8 mouse cellular contexts compared by ENCODE assay signal in the genomic region with DNA sequence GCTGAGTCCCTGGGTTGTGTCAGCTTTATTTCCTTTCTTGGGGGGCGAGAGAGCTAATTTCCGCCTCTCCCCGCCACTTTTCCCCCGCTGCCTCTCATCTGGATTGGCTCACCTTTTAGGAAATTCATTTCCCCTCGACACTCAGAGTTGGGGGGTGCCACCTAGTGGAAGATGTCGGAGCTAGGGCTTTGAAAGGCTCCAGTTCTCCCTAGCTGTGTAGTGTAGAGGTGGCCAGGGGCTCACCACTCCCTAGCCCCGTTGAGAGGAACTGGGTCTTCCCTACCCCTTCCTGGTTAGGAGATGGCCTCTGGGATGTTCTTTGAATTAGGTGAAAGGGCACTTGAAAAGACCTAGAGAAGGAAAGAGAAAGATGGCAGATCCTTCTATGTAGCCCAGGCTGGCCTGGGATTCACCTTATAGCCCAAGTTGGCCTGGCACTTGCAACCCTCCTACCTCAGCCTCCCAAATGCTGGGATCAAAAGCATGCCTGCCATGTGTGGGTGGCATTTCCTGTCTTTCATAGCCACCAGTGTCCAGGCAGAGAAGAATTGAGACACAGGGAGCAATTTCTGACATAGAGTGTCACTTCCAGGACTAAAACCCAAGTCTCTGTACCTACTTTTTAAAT. TPM values are rescaled to one million over a fixed set of nuclear protein-coding genes. Genes with fewer than 3 reads are reported as not detected.
DNase-seq lines count a peak whose midpoint lies in the region; ATAC-seq and TF ChIP-seq lines count a peak whose summit lies in the region.

No protein-coding gene starts in this region.

- H3K4me3 ChIP-seq in G1E (ENCODE audit: low read depth, low read length) = peak overlapping the region; percentile 72
- peak overlapping the region; percentile 61 for H3K4me3 ChIP-seq in forebrain, embryonic 13.5 days

- peak overlapping the region; percentile 68 for H3K27ac ChIP-seq in forebrain, embryonic 13.5 days

- H3K36me3 ChIP-seq in G1E (replicated peaks) = peaks cover 31% of the 10 kb centered on the region
- peaks cover 17% of the 10 kb centered on the region for H3K36me3 ChIP-seq in forebrain, embryonic 13.5 days (ENCODE audit: poor library complexity, severe bottlenecking)

- peak; percentile 73 for DNase-seq in G1E (ENCODE audit: low spot score)
- DNase-seq in c-Kit-positive CD71-positive TER-119-negative erythroid progenitor cells, embryonic 14.5 days (ENCODE audit: low read depth) = peak; percentile 84
- peak; percentile 63 for DNase-seq in heart, postnatal 25 days (ENCODE audit: low spot score)
- peak; percentile 72 to 91 for DNase-seq in layer of hippocampus, adult 18-20 months (ENCODE audit: low spot score in 2 of 2)
- DNase-seq in lung, postnatal 10 days = peak; percentile 92
- DNase-seq in retina, postnatal 7 days (ENCODE audit: low read depth, low spot score) = peak; percentile 64
- no peak for DNase-seq in ovary, adult 18-20 months (ENCODE audit: low spot score)

- intact Hi-C loops in heart, postnatal 25 days (cut with DNase I) = loop anchor here (2.0 to 5.0 kb wide), 2 partner anchors 122 to 214 kb away; no protein-coding TSS in a partner anchor

- peaks cover 36% of the 10 kb centered on the region for H3K4me1 ChIP-seq in G1E (ENCODE audit: insufficient read depth, low read depth, low read length)
- H3K4me1 ChIP-seq in forebrain, embryonic 13.5 days = peaks cover 34% of the 10 kb centered on the region

- peak overlapping the region; percentile 66 for H3K9ac ChIP-seq in forebrain, embryonic 13.5 days

- H3K9me3 ChIP-seq in G1E (replicated peaks) = no peaks in the 10 kb centered on the region
- H3K9me3 ChIP-seq in forebrain, embryonic 13.5 days (replicated peaks) = no peaks in the 10 kb centered on the region

- peak overlapping the region; percentile 93 for H3K4me2 ChIP-seq in forebrain, embryonic 13.5 days

- WGBS in forebrain, embryonic 13.5 days = 0% methylated on average over 7 of the region's 7 CpGs

- TF ChIP-seq CTCF in G1E (IDR thresholded peaks at IDR 0.05; ENCODE audit: low read depth, low read length) = peak; percentile 60

- peaks cover 27% of the 10 kb centered on the region for H3K27me3 ChIP-seq in G1E (ENCODE audit: insufficient read depth, low read length)
- H3K27me3 ChIP-seq in forebrain, embryonic 13.5 days = peaks cover 11% of the 10 kb centered on the region; the same call in 1 of the 2 replicates

- ATAC-seq in G1E (ENCODE audit: extremely low read depth, insufficient number of reproducible peaks, low FRiP score, poor library complexity, severe bottlenecking) = no peak
- peak; percentile 52 for ATAC-seq in forebrain, embryonic 13.5 days

RNA-seq across cellular contexts. Expression of gene Grn, which starts 1.0 kb away (rescaled TPM):
- total RNA-seq in G1E (2014; fragmentation: Nextera tagmentation) (45.8 and 46.0 TPM in 2 replicates), G1E (2017) (52.4 and 65.8 TPM in 2 replicates)
- polyA plus RNA-seq in G1E (2012) = 13.2 and 21.1 TPM in 2 replicates
- polyA plus RNA-seq in forebrain, embryonic 13.5 days (2015; fragmentation: Nextera tagmentation; extraction: Ambion mirVana) = 49.5 and 53.9 TPM in 2 replicates
- 100 to 1,000 TPM; 101 to 104 TPM for total RNA-seq in heart, postnatal 25 days (2021)
- total RNA-seq in layer of hippocampus, adult 18-20 months (2021) = 10 to 100 TPM; 62.4 to 64.6 TPM

RNA-seq across cellular contexts. Expression of gene Fam171a2, which starts 16.4 kb away (rescaled TPM):
- total RNA-seq in G1E (2014; fragmentation: Nextera tagmentation) = not detected in 2 replicates
- 0.05 TPM in 1 of 2 replicates, not detected in the other for total RNA-seq in G1E (2017)
- 0.08 and 0.16 TPM in 2 replicates for polyA plus RNA-seq in G1E (2012)
- 8.5 and 9.3 TPM in 2 replicates for polyA plus RNA-seq in forebrain, embryonic 13.5 days (2015; fragmentation: Nextera tagmentation; extraction: Ambion mirVana)
- 1 to 10 TPM; 5.8 to 6.5 TPM for total RNA-seq in heart, postnatal 25 days (2021)
- total RNA-seq in layer of hippocampus, adult 18-20 months (2021) = 100 to 1,000 TPM; 106 to 111 TPM

RNA-seq across cellular contexts. Expression of gene Slc25a39, which starts 23.4 kb away (rescaled TPM):
- total RNA-seq in G1E (2014; fragmentation: Nextera tagmentation) = 205 TPM in 2 replicates
- total RNA-seq in G1E (2017) = 55.3 and 55.9 TPM in 2 replicates
- polyA plus RNA-seq in G1E (2012) = 230 and 231 TPM in 2 replicates
- 157 and 159 TPM in 2 replicates for polyA plus RNA-seq in forebrain, embryonic 13.5 days (2015; fragmentation: Nextera tagmentation; extraction: Ambion mirVana)
- total RNA-seq in heart, postnatal 25 days (2021) = 100 to 1,000 TPM; 163 to 175 TPM
- 10 to 100 TPM; 62.9 to 64.5 TPM for total RNA-seq in layer of hippocampus, adult 18-20 months (2021)

RNA-seq across cellular contexts. Expression of gene Rundc3a, which starts 37.9 kb away (rescaled TPM):
- total RNA-seq in G1E (2014; fragmentation: Nextera tagmentation) (not detected in 2 replicates), G1E (2017) (0.16 TPM in 1 of 2 replicates, not detected in the other)
- not detected in 2 replicates for polyA plus RNA-seq in G1E (2012)
- polyA plus RNA-seq in forebrain, embryonic 13.5 days (2015; fragmentation: Nextera tagmentation; extraction: Ambion mirVana) = 93.9 and 94.8 TPM in 2 replicates
- not detected for total RNA-seq in heart, postnatal 25 days (2021)
- total RNA-seq in layer of hippocampus, adult 18-20 months (2021) = 100 to 1,000 TPM; 489 to 499 TPM

RNA-seq across cellular contexts. Expression of gene Itga2b, which starts 38.8 kb away (rescaled TPM):
- 27.3 and 37.6 TPM in 2 replicates for total RNA-seq in G1E (2014; fragmentation: Nextera tagmentation)
- 72.3 and 76.1 TPM in 2 replicates for total RNA-seq in G1E (2017)
- polyA plus RNA-seq in G1E (2012) = 23.5 and 27.8 TPM in 2 replicates
- polyA plus RNA-seq in forebrain, embryonic 13.5 days (2015; fragmentation: Nextera tagmentation; extraction: Ambion mirVana) = 2.9 and 3.8 TPM in 2 replicates
- 1 to 10 TPM; 3.5 to 4.5 TPM for total RNA-seq in heart, postnatal 25 days (2021)
- 1 to 10 TPM; 1.2 to 3.9 TPM for total RNA-seq in layer of hippocampus, adult 18-20 months (2021)

Comparison
In these comparisons a context has a peak if more than half of its experiments do, and no peak if none do; other contexts are left out.
1. RNA of gene Fam171a2, which starts 16.4 kb away (total RNA-seq): 106 to 111 TPM in layer of hippocampus, adult 18-20 months; 5.8 to 6.5 TPM in heart, postnatal 25 days and 0.05 TPM in G1E; every median in the first group is over 10 times any median in the second.